10 mouse cellular contexts compared by ENCODE assay signal in genomic region chr9:84107045-84107813, GRCm38 (mm10).
DNase-seq lines count a peak whose midpoint lies in the region; ATAC-seq and TF ChIP-seq lines count a peak whose summit lies in the region.
"Had no signal": no experiment of that assay in that cellular context is flagged by ENCODE, and none has a peak within 500 bp of the region (broad histone marks: within the 10 kb centered on the region; RNA-seq: fewer than 3 reads in every experiment).

No protein-coding gene starts in this region.

- TF ChIP-seq POLR2A in brain, embryonic 14.5 days (IDR thresholded peaks at IDR 0.05; ENCODE audit: borderline replicate concordance, extremely low read depth, insufficient read depth, insufficient read length, poor library complexity, severe bottlenecking), result no peak

- no peak for TF ChIP-seq CTCF in brain, embryonic 14.5 days (IDR thresholded peaks at IDR 0.05; ENCODE audit: borderline replicate concordance, extremely low read depth, insufficient read depth, insufficient read length)

- no peak for DNase-seq in forebrain, embryonic 11.5 days (ENCODE audit: low spot score)
- peak; percentile 18 to 34 for DNase-seq in left cerebral cortex, adult 18-20 months (ENCODE audit: low spot score in 2 of 2)
- DNase-seq in left cerebral cortex, postnatal 10 days (ENCODE audit: extremely low spot score in 1 of 2, low spot score in 2 of 2), result no peak
- peak; percentile 60 for DNase-seq in brain, embryonic 14.5 days (ENCODE audit: low read depth)
- DNase-seq in left cerebral cortex, postnatal 14 days (ENCODE audit: low spot score in 2 of 2), result no peak
- no peak for DNase-seq in urinary bladder, postnatal 14 days (ENCODE audit: low spot score)
- DNase-seq: cerebellum, adult 8-10 months; kidney, adult 2 months had no signal

- no peak overlapping the region for H3K27ac ChIP-seq in forebrain, embryonic 13.5 days
- H3K27ac ChIP-seq in forebrain, embryonic 11.5 days (ENCODE audit: low read depth, low read length), result no peak overlapping the region
- H3K27ac ChIP-seq in neural tube, embryonic 14.5 days (ENCODE audit: low read depth, low read length), result no peak overlapping the region

- ATAC-seq in forebrain, embryonic 13.5 days, result 0 out of 2 replicates have a peak, but pooled peaks have one; percentile 7
- ATAC-seq in forebrain, embryonic 11.5 days (replicated peaks; ENCODE audit: low FRiP score), result no peak
- ATAC-seq in neural tube, embryonic 14.5 days (ENCODE audit: low read depth), result peak; percentile 26; the same call in 1 of the 2 replicates

- no peak overlapping the region for H3K9ac ChIP-seq in forebrain, embryonic 13.5 days
- H3K9ac ChIP-seq in forebrain, embryonic 11.5 days (ENCODE audit: low read length), result no peak overlapping the region
- no peak overlapping the region for H3K9ac ChIP-seq in neural tube, embryonic 14.5 days (replicated peaks; ENCODE audit: low read depth, low read length)

- H3K9me3 ChIP-seq in forebrain, embryonic 13.5 days (replicated peaks), result no peaks in the 10 kb centered on the region
- no peaks in the 10 kb centered on the region for H3K9me3 ChIP-seq in forebrain, embryonic 11.5 days (ENCODE audit: control insufficient read depth, low read length)
- H3K9me3 ChIP-seq in neural tube, embryonic 14.5 days (ENCODE audit: control insufficient read depth, low read length), result no peaks in the 10 kb centered on the region

- H3K36me3 ChIP-seq in forebrain, embryonic 13.5 days (ENCODE audit: poor library complexity, severe bottlenecking), result no peaks in the 10 kb centered on the region
- no peaks in the 10 kb centered on the region for H3K36me3 ChIP-seq in forebrain, embryonic 11.5 days (ENCODE audit: control insufficient read depth, insufficient read depth, low read length)
- H3K36me3 ChIP-seq in neural tube, embryonic 14.5 days (ENCODE audit: control insufficient read depth, insufficient read depth, low read length), result no peaks in the 10 kb centered on the region

- intact Hi-C loops in left cerebral cortex, postnatal 10 days (cut with DNase I), result no loop called here
- intact Hi-C loops in left cerebral cortex, postnatal 14 days (cut with DNase I), result loop anchor here (10.0 kb wide), 1 partner anchor 142 kb away; no protein-coding TSS in a partner anchor

- peaks cover 20% of the 10 kb centered on the region for H3K4me1 ChIP-seq in forebrain, embryonic 13.5 days
- peaks cover 2% of the 10 kb centered on the region; the same call in 1 of the 2 replicates for H3K4me1 ChIP-seq in forebrain, embryonic 11.5 days (replicated peaks; ENCODE audit: control insufficient read depth, insufficient read depth, low read length)
- H3K4me1 ChIP-seq in neural tube, embryonic 14.5 days (ENCODE audit: control insufficient read depth, insufficient read depth, low read length), result peaks cover 12% of the 10 kb centered on the region; the same call in 1 of the 2 replicates

- H3K4me2 ChIP-seq in forebrain, embryonic 13.5 days, result no peak overlapping the region
- no peak overlapping the region for H3K4me2 ChIP-seq in forebrain, embryonic 11.5 days (ENCODE audit: low read depth, low read length, severe bottlenecking)
- no peak overlapping the region for H3K4me2 ChIP-seq in neural tube, embryonic 14.5 days (ENCODE audit: low read depth, low read length)

- H3K4me3 ChIP-seq in forebrain, embryonic 13.5 days, result no peak overlapping the region
- H3K4me3 ChIP-seq in forebrain, embryonic 11.5 days (ENCODE audit: low read depth, low read length), result no peak overlapping the region
- no peak overlapping the region for H3K4me3 ChIP-seq in neural tube, embryonic 14.5 days (ENCODE audit: low read depth, low read length)

- 77% methylated on average over 20 of the region's 20 CpGs for WGBS in forebrain, embryonic 13.5 days
- WGBS in forebrain, embryonic 11.5 days, result 85% methylated on average over 20 of the region's 20 CpGs
- WGBS in neural tube, embryonic 14.5 days, result 41% methylated on average over 20 of the region's 20 CpGs

- H3K27me3 ChIP-seq in forebrain, embryonic 13.5 days, result no peaks in the 10 kb centered on the region
- H3K27me3 ChIP-seq in forebrain, embryonic 11.5 days (ENCODE audit: control insufficient read depth, insufficient read depth, low read length), result no peaks in the 10 kb centered on the region
- H3K27me3 ChIP-seq in neural tube, embryonic 14.5 days (ENCODE audit: control insufficient read depth, insufficient read depth, low read length), result no peaks in the 10 kb centered on the region

Comparison
In these comparisons a context has a peak if more than half of its experiments do, and no peak if none do; other contexts are left out.
1. DNase-seq: peak in left cerebral cortex, adult 18-20 months (2 of 2) and brain, embryonic 14.5 days (single experiment); none in forebrain, embryonic 11.5 days (single experiment), left cerebral cortex, postnatal 10 days (0 of 2), left cerebral cortex, postnatal 14 days (0 of 2) and urinary bladder, postnatal 14 days (single experiment).